Mouse (Mus musculus): ENCODE data around the gene Ferd3l. TPM values are rescaled to one million over a fixed set of nuclear protein-coding genes. Genes with fewer than 3 reads are reported as not detected.
A peak's percentile ranks its signal among the peaks of the same experiment; 100 is the strongest.

Gene Ferd3l
- total and polyA plus RNA-seq, 3 experiments = not detected

- no peaks in the 10 kb centered on the region for H3K79me2 ChIP-seq (replicated peaks; ENCODE audit: control insufficient read depth, insufficient read depth, low read length)
- 11% methylated on average over 3 of the region's 3 CpGs for WGBS
- peaks cover 11% of the 10 kb centered on the region for H3K27me3 ChIP-seq (ENCODE audit: control insufficient read depth, insufficient read depth, low read length)
- TF ChIP-seq EP300 (IDR thresholded peaks at IDR 0.05; ENCODE audit: insufficient read depth, low read depth, low read length) = no peak
- no peak for TF ChIP-seq POLR2A (IDR thresholded peaks at IDR 0.05; ENCODE audit: insufficient read depth, low read depth, low read length)
- TF ChIP-seq CTCF (IDR thresholded peaks at IDR 0.05) = peak; percentile 43
- H3K9ac ChIP-seq (ENCODE audit: low read depth, low read length) = no peak overlapping the region
- no peak for DNase-seq
- no peaks in the 10 kb centered on the region for H3K36me3 ChIP-seq (ENCODE audit: control insufficient read depth, insufficient read depth, low read length)
- no peak overlapping the region for H3K4me3 ChIP-seq
- intact Hi-C loops (cut with DNase I) = no loop called here
- H3K27ac ChIP-seq = no peak overlapping the region
- no peaks in the 10 kb centered on the region for H3K4me1 ChIP-seq (ENCODE audit: control insufficient read depth, insufficient read depth, low read length)
Measured at GRCm38 (mm10) chr12:33952843-33953242, 24.6 kb downstream of the Ferd3l start.

GRCm38 (mm10) chr12:33954931-33955565 is 26.8 kb downstream of the Ferd3l start:
- H3K27ac ChIP-seq = no peak overlapping the region
- no peaks in the 10 kb centered on the region for H3K36me3 ChIP-seq (ENCODE audit: control insufficient read depth, insufficient read depth, low read length)
- H3K4me1 ChIP-seq (ENCODE audit: control insufficient read depth, insufficient read depth, low read length) = no peaks in the 10 kb centered on the region
- H3K27me3 ChIP-seq (ENCODE audit: control insufficient read depth, insufficient read depth, low read length) = peaks cover 19% of the 10 kb centered on the region
- TF ChIP-seq CTCF (IDR thresholded peaks at IDR 0.05) (no peak), EP300 (IDR thresholded peaks at IDR 0.05; ENCODE audit: insufficient read depth, low read depth, low read length) (no peak), POLR2A (IDR thresholded peaks at IDR 0.05; ENCODE audit: insufficient read depth, low read depth, low read length) (no peak)
- no peak overlapping the region for H3K9ac ChIP-seq (ENCODE audit: low read depth, low read length)
- WGBS = 43% methylated on average over 8 of the region's 8 CpGs
- DNase-seq = no peak
- no peaks in the 10 kb centered on the region for H3K79me2 ChIP-seq (replicated peaks; ENCODE audit: control insufficient read depth, insufficient read depth, low read length)
- intact Hi-C loops (cut with DNase I) = no loop called here
- no peak overlapping the region for H3K4me3 ChIP-seq

- no peak overlapping the region for H3K4me3 ChIP-seq
- intact Hi-C loops (cut with DNase I) = no loop called here
- no peak overlapping the region for H3K9ac ChIP-seq (ENCODE audit: low read depth, low read length)
- no peak overlapping the region for H3K27ac ChIP-seq
- H3K79me2 ChIP-seq (replicated peaks; ENCODE audit: control insufficient read depth, insufficient read depth, low read length) = no peaks in the 10 kb centered on the region
- no peaks in the 10 kb centered on the region for H3K4me1 ChIP-seq (ENCODE audit: control insufficient read depth, insufficient read depth, low read length)
- 9% methylated on average over 28 of the region's 28 CpGs for WGBS
- DNase-seq = no peak
- peaks cover 19% of the 10 kb centered on the region for H3K27me3 ChIP-seq (ENCODE audit: control insufficient read depth, insufficient read depth, low read length)
- H3K36me3 ChIP-seq (ENCODE audit: control insufficient read depth, insufficient read depth, low read length) = no peaks in the 10 kb centered on the region
- TF ChIP-seq EP300 (IDR thresholded peaks at IDR 0.05; ENCODE audit: insufficient read depth, low read depth, low read length) (no peak), POLR2A (IDR thresholded peaks at IDR 0.05; ENCODE audit: insufficient read depth, low read depth, low read length) (no peak), CTCF (IDR thresholded peaks at IDR 0.05) (no peak)
Measured at GRCm38 (mm10) chr12:33955606-33956295, 27.5 kb downstream of the Ferd3l start.

GRCm38 (mm10) chr12:33956576-33957399 is 28.6 kb downstream of the Ferd3l start:
- peak overlapping the region; percentile 51 for H3K27ac ChIP-seq
- no peaks in the 10 kb centered on the region for H3K36me3 ChIP-seq (ENCODE audit: control insufficient read depth, insufficient read depth, low read length)
- no peaks in the 10 kb centered on the region for H3K4me1 ChIP-seq (ENCODE audit: control insufficient read depth, insufficient read depth, low read length)
- 2% methylated on average over 43 of the region's 43 CpGs for WGBS
- intact Hi-C loops (cut with DNase I) = no loop called here
- no peak for TF ChIP-seq CTCF (IDR thresholded peaks at IDR 0.05)
- TF ChIP-seq POLR2A (IDR thresholded peaks at IDR 0.05; ENCODE audit: insufficient read depth, low read depth, low read length) = peak; percentile 36; the same call in 1 of the 2 replicates
- no peak for TF ChIP-seq EP300 (IDR thresholded peaks at IDR 0.05; ENCODE audit: insufficient read depth, low read depth, low read length)
- H3K4me3 ChIP-seq = peak overlapping the region; percentile 54
- DNase-seq = peak; percentile 28 to 50
- no peaks in the 10 kb centered on the region for H3K79me2 ChIP-seq (replicated peaks; ENCODE audit: control insufficient read depth, insufficient read depth, low read length)
- H3K9ac ChIP-seq (ENCODE audit: low read depth, low read length) = peak overlapping the region; percentile 63
- peaks cover 21% of the 10 kb centered on the region for H3K27me3 ChIP-seq (ENCODE audit: control insufficient read depth, insufficient read depth, low read length)

GRCm38 (mm10) chr12:33957400-33958240 is 29.4 kb downstream of the Ferd3l start, which contains the start of gene Twist1:
Twist1 (plus strand) TSS chr12:33957671.
- Histone ChIP-seq H3K79me2 (replicated peaks; ENCODE audit: control insufficient read depth, insufficient read depth, low read length) (no peaks in the 10 kb centered on the region), H3K9ac (ENCODE audit: low read depth, low read length) (peak within 1 kb of the TSS; percentile 91), H3K27ac (peak within 1 kb of the TSS; percentile 55), H3K4me3 (peak within 1 kb of the TSS; percentile 54), H3K27me3 (ENCODE audit: control insufficient read depth, insufficient read depth, low read length) (peaks cover 21% of the 10 kb centered on the region), H3K4me1 (ENCODE audit: control insufficient read depth, insufficient read depth, low read length) (no peaks in the 10 kb centered on the region), H3K36me3 (ENCODE audit: control insufficient read depth, insufficient read depth, low read length) (no peaks in the 10 kb centered on the region)
- WGBS = 2% methylated on average over 93 of the region's 105 CpGs
- intact Hi-C loops (cut with DNase I) = no loop called here
- DNase-seq = peak; percentile 72 to 76
- TF ChIP-seq POLR2A (IDR thresholded peaks at IDR 0.05; ENCODE audit: insufficient read depth, low read depth, low read length) (0 out of 2 replicates have a peak, but pooled peaks have one; percentile 6), CTCF (IDR thresholded peaks at IDR 0.05) (0 out of 2 replicates have a peak, but pooled peaks have one; percentile 6), EP300 (IDR thresholded peaks at IDR 0.05; ENCODE audit: insufficient read depth, low read depth, low read length) (no peak)
